Mouse (Mus musculus) liver, postnatal 0 days (tissue): ENCODE results near the gene Fam149a.

ENCODE experiments used
- CTCF ChIP-seq: sonication (generic); IDR thresholded peaks from 2 replicates; pipeline ENCODE4 v1.5.1; 2016; ENCODE audit warnings: antibody characterized with exemption, low read depth
- EP300 ChIP-seq: IDR thresholded peaks from 2 replicates; pipeline ENCODE4 v1.6.1; 2016; ENCODE audit warnings: antibody characterized with exemption, low read depth, mild to moderate bottlenecking

DNA sequence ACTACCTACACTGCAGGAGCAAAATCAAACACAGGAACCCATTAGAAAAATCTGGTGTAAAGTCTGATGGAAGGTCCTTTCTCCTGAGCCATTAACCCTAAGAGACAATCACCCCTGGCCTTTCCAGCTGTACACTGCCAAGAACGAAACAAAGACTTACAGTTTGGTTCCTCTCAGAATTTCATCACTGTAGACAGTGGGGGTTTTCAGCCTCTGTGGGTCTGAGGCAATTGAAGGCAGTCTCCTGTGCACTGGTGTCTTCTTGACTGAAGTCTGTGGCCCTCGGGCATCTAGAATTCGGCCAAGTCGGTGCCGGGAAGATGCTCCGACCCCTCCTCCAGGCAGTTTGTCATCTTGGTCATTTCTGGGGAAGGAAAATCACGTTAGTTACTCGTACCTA, 37.8 kb downstream of the Fam149a start:
- no peak for TF ChIP-seq CTCF
- TF ChIP-seq EP300: no peak
